Mouse (Mus musculus): Measurements from ENCODE around the gene Tmem184c.

DNA sequence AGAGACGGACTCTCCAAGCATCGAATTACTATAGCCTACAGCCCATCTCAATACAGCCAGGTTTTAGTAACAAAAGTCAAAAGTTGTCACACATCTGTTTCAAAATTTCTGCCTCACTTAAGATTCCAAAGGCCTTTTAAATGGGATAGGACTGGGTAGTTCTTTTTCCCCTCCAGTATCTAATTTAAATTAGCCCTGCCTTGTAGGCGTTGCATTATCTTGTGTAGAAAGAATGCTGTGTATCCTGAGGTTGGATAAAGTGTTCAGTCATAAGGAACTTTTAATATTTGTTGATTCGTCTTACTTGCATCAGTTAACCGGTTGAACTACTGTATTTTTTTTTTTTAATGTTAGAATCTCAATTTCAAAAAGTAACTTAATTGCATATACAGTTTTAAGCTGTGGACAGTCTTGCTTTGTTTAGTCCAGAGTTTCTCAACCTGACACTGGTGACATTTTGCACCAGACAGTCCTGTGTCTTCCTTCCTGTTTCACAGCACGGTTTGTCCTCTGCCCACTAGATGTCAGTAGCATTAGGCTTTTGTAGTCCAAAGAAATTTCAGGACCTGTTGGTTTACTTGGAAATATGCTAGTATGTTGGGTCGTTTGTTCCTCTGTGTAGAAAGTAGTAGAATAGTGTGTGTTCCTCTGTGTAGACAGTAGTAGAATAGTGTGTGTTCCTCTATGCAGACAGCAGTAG is 60.5 kb downstream of the Tmem184c start:
- TF ChIP-seq CTCF (IDR thresholded peaks at IDR 0.05; ENCODE audit: control insufficient read depth, insufficient read depth, low read length) (peak; percentile 35), POLR2A (IDR thresholded peaks at IDR 0.05; ENCODE audit: borderline replicate concordance, control insufficient read depth, low read depth, low read length) (no peak)
